Mouse (Mus musculus) right cerebral cortex, postnatal 4 days (tissue): ENCODE results near the gene Hspa12a.

ENCODE experiments used
- DNase-seq: peaks from one replicate; pipeline ENCODE4 v3.0.0-alpha.2; 2022

The Hspa12a gene

DNA sequence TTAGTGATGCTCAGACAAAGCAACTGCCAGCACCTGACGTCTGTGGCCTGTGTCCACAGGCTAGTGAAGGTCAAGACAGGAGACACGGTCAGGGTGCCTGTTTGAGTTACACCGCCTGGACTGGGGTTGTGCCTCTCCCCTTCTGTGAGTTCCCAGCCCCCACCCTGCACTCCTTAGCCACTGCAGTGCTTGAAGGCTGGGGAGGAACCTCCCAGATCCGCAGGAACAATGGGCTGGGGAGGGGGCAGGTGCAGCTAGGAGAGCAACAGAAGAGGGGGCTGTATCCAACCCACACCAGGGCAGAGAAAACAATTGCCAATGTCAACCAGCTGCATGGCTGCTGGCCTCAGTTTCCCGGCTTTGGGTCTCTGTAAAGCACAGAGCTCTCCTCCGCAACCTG is 84.1 kb downstream of the Hspa12a start:
- DNase-seq, result peak; percentile 33

GRCm38 (mm10) chr19:58856129-58856855 is 87.2 kb downstream of the Hspa12a start:
- no peak for DNase-seq

DNA sequence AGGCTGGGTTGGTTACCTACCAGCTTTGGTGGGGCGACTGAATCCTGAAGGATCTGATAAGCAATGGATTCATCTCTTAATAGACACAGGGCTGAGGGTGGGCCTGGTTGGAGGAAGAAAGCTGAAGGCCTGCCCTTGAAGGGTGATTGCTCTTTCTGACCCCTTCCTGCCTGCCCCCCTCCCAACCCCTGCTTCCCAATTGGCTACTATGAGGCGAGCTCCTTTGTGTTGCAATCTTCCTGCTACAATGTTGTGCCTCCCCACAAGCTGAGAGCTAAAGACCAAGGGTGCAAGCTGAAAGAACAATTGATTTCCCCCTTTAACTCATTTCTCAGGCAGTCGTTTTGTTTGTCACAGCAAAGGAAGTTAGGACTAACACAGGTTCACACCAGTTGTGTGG is 88.6 kb downstream of the Hspa12a start:
- DNase-seq, result no peak

- DNase-seq, result no peak
Measured at GRCm38 (mm10) chr19:58853036-58853735, 90.3 kb downstream of the Hspa12a start.

- no peak for DNase-seq
Measured at GRCm38 (mm10) chr19:58850719-58851466, 92.6 kb downstream of the Hspa12a start.

- no peak for DNase-seq
Measured at GRCm38 (mm10) chr19:58849333-58850131, 93.9 kb downstream of the Hspa12a start.

DNA sequence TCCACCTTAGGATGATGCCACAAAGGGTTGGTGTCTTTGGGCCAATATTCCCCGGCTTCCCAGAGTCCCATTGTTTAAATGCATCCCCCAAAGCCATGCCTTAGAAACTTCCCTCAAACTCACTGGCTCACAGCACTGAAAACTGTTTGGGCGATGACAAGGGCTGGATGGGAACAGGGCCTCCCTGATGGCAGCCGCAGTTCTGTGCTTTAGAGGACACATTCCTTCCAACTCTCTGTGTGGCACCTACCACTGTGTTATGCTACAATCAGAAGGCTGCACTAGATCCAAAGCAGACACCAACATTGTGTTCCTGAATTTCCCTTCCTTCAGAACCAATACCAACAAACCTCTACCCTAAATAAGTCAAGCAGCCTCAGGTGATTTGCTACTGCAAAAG is 99.8 kb downstream of the Hspa12a start:
- DNase-seq, result no peak

- no peak for DNase-seq
Measured at GRCm38 (mm10) chr19:58840721-58841271, 102.7 kb downstream of the Hspa12a start.

- no peak for DNase-seq
Measured at GRCm38 (mm10) chr19:58839806-58840205, 103.6 kb downstream of the Hspa12a start.

- no peak for DNase-seq
Measured at GRCm38 (mm10) chr19:58839345-58839744, 104.1 kb downstream of the Hspa12a start.

DNA sequence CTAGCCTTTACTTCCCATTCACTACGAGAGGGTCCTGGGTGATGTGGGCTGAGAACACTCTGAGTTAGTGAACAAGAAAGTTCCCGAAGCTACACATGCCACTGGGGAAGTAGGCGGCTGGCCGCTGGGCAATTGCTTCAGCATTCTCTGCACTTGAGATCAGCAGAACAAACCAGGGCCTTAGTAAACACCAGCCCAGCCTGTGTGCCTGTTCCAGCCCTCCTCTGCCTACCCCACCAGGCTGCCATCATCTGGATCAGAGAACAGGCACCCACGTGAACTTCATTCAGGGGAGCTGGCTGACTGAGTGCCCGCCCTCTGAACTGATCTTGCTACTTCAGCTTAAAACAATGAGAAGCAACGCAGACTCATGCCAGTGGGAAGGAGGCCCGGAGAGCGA is 104.7 kb downstream of the Hspa12a start:
- DNase-seq, result no peak

- DNase-seq, result no peak
Measured at GRCm38 (mm10) chr19:58833639-58834180, 109.7 kb downstream of the Hspa12a start.

- no peak for DNase-seq
Measured at GRCm38 (mm10) chr19:58832988-58833387, 110.5 kb downstream of the Hspa12a start.

GRCm38 (mm10) chr19:58831280-58831922 is 112.1 kb downstream of the Hspa12a start:
- no peak for DNase-seq

- DNase-seq, result no peak
Measured at GRCm38 (mm10) chr19:58830182-58830581, 113.3 kb downstream of the Hspa12a start.

DNA sequence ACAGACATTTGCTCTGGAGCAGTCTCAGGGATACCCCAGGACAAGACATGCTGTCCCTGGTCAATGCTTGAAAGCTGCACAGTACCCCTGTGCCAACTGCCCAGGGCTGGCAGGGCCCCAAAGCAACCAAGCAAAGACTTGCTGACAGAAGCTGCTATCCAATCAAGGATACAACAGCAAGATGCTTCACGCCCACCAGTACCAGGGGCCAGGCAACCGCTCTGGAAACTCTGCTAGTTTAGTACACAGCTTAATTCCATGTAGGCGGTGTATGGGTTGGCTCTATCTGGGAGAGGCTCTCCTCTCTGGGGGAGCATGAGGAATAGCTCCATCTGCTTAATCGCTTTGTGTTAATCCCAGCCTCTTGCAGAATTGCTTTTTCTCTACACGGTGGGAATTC is 113.9 kb downstream of the Hspa12a start:
- peak; percentile 61 for DNase-seq

- no peak for DNase-seq
Measured at GRCm38 (mm10) chr19:58827656-58828055, 115.8 kb downstream of the Hspa12a start.

GRCm38 (mm10) chr19:58824316-58824715 is 119.1 kb downstream of the Hspa12a start:
- DNase-seq, result no peak

GRCm38 (mm10) chr19:58823301-58823700 is 120.2 kb downstream of the Hspa12a start:
- no peak for DNase-seq

DNA sequence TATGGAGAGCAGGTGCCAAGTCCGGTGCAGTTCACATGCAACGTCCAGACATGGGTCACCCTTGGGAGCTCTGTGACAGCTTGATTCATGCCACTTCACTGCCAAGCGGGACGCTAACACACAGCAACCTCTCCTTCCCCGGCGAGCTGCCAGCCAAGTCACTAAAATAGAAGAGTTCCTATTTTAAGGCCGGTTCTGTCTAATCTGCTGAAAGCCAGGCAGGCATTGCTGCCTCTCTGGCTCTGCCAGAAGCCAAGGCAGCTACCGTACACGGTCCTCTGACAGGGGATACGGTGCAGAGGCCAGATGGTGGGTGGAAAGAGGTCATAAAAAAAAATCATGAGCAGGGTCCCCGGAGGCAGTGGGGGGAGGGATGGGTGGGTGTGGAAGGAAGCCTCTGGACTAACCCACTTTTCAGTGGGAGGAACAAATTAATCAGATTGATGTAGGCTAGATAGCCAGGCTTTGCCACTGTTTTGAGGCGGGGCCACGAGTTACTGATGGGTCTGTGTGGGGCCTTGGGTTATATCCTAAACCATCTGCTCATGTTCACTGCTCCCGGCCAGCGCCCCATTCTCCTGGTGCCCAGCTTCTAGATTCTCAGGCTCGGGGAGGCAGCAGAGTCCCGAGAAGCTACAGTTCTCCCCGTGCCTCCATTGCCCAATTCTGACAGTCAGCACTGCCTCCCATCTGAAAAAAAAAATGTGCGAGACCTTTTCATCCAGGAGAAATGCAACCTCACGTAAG is 120.8 kb downstream of the Hspa12a start:
- DNase-seq, result peak; percentile 84
